Mouse (Mus musculus) midbrain, postnatal 0 days (tissue): Measurements from ENCODE around the gene Ccdc51. TPM values are rescaled to one million over a fixed set of nuclear protein-coding genes. Genes with fewer than 3 reads are reported as not detected.
A peak's percentile ranks its signal among the peaks of the same experiment; 100 is the strongest.

Source experiments
- ATAC-seq: fragments of 200-750 bp; cut with Nextera tagmentation; 2 replicates; pipeline ENCODE4 v1.8.0; 2017; ENCODE audit warnings: moderate number of reproducible peaks, mild to moderate bottlenecking, moderate TSS enrichment, moderate library complexity; ENCODE audit not compliant: low FRiP score
- DNase-seq: peaks from one replicate; pipeline ENCODE4 v3.0.0-alpha.2; 2015; ENCODE audit warnings: low spot score
- H3K27ac ChIP-seq: fragments of 300-500 bp; sonication (generic); 2 replicates; pipeline ENCODE4 v1.5.1; 2014; ENCODE audit warnings: low read depth, mild to moderate bottlenecking, low read length, mixed read lengths
- H3K27me3 ChIP-seq: fragments of 300-500 bp; sonication (generic); 2 replicates; pipeline ENCODE4 v1.6.1; 2014; ENCODE audit warnings: low read length, control low read depth, mixed read lengths; ENCODE audit not compliant: insufficient read depth
- H3K36me3 ChIP-seq: fragments of 300-500 bp; sonication (generic); 2 replicates; pipeline ENCODE4 v1.6.1; 2014; ENCODE audit warnings: low read length, control low read depth, mixed read lengths; ENCODE audit not compliant: insufficient read depth
- H3K4me1 ChIP-seq: fragments of 300-500 bp; sonication (generic); 2 replicates; pipeline ENCODE4 v1.6.1; 2014; ENCODE audit warnings: mild to moderate bottlenecking, control low read depth, antibody characterized with exemption, low read length, mixed read lengths; ENCODE audit not compliant: insufficient read depth
- H3K4me2 ChIP-seq: fragments of 300-500 bp; sonication (generic); 2 replicates; pipeline ENCODE4 v1.6.1; 2014; ENCODE audit warnings: low read depth, mild to moderate bottlenecking, low read length, mixed read lengths; ENCODE audit not compliant: poor library complexity, severe bottlenecking
- H3K4me3 ChIP-seq: fragments of 300-500 bp; sonication (generic); 2 replicates; pipeline ENCODE4 v1.5.1; 2014; ENCODE audit warnings: low read depth, mild to moderate bottlenecking, low read length, moderate library complexity
- H3K9ac ChIP-seq: fragments of 300-500 bp; sonication (generic); replicated peaks from 2 replicates; pipeline ENCODE4 v1.6.1; 2014; ENCODE audit warnings: mild to moderate bottlenecking, low read length, moderate library complexity, mixed read lengths; ENCODE audit not compliant: poor library complexity, severe bottlenecking
- H3K9me3 ChIP-seq: fragments of 300-500 bp; sonication (generic); 2 replicates; pipeline ENCODE4 v1.6.1; 2016; ENCODE audit warnings: low read length, control low read depth
- CTCF ChIP-seq: IDR thresholded peaks from 2 replicates; pipeline ENCODE4 v1.5.1; 2016; ENCODE audit warnings: antibody characterized with exemption, mild to moderate bottlenecking
- WGBS: fragments of 180-500 bp; shearing (Covaris S2); extraction: QIAGEN DNeasy Blood & Tissue Kit; methylation state at CpG from one replicate; pipeline ENCODE4 v1.1.7; 2014; 5-methylcytosine and 5-hydroxymethylcytosine counted together
- polyA plus RNA-seq: library from polyadenylated mRNA; unstranded; fragments of >200 nt; fragmentation: Nextera tagmentation; extraction: Ambion mirVana; gene quantifications from 2 replicates; pipeline ENCODE4 v1.2.1, GENCODE M21; 2015
- total RNA-seq: library from RNA; depleted of rRNA; stranded (reverse); fragments of >200 nt; gene quantifications from 2 replicates; pipeline ENCODE4 v1.2.3, GENCODE M21; 2014

Gene Ccdc51
- total and polyA plus RNA-seq, 2 experiments from 2014 or later, result 4.8 to 6.9 TPM

- H3K9ac ChIP-seq, result no peak overlapping the region
- ATAC-seq (no peak), DNase-seq (peak; percentile 65)
- H3K27ac ChIP-seq, result no peak overlapping the region
- peaks cover 9% of the 10 kb centered on the region for H3K36me3 ChIP-seq
- H3K4me1 ChIP-seq, result no peaks in the 10 kb centered on the region
- peak; percentile 79 for TF ChIP-seq CTCF
- no peaks in the 10 kb centered on the region for H3K9me3 ChIP-seq
- no peak overlapping the region for H3K4me3 ChIP-seq
- no peak overlapping the region for H3K4me2 ChIP-seq
- no peaks in the 10 kb centered on the region for H3K27me3 ChIP-seq
- WGBS, result 46% methylated on average over 2 of the region's 2 CpGs
Measured at GRCm38 (mm10) chr9:109122553-109123085, 40.3 kb downstream of the Ccdc51 start.

GRCm38 (mm10) chr9:109123266-109123665 is 41.0 kb downstream of the Ccdc51 start:
- H3K9ac ChIP-seq, result no peak overlapping the region
- no peak overlapping the region for H3K4me3 ChIP-seq
- 52% methylated on average over 6 of the region's 6 CpGs for WGBS
- no peak overlapping the region for H3K27ac ChIP-seq
- no peaks in the 10 kb centered on the region for H3K9me3 ChIP-seq
- no peaks in the 10 kb centered on the region for H3K27me3 ChIP-seq
- H3K36me3 ChIP-seq, result peaks cover 3% of the 10 kb centered on the region; the same call in 1 of the 2 replicates
- ATAC-seq, result no peak
- H3K4me2 ChIP-seq, result no peak overlapping the region
- no peak for TF ChIP-seq CTCF
- DNase-seq, result peak; percentile 20
- no peaks in the 10 kb centered on the region for H3K4me1 ChIP-seq

- H3K27me3 ChIP-seq, result no peaks in the 10 kb centered on the region
- ATAC-seq, result no peak
- WGBS, result 88% methylated on average over 3 of the region's 3 CpGs
Measured at GRCm38 (mm10) chr9:109124164-109124563, 41.9 kb downstream of the Ccdc51 start.

GRCm38 (mm10) chr9:109125043-109125442 is 42.8 kb downstream of the Ccdc51 start:
- H3K9me3 ChIP-seq, result no peaks in the 10 kb centered on the region
- no peak overlapping the region for H3K27ac ChIP-seq
- DNase-seq, result no peak
- no peak overlapping the region for H3K9ac ChIP-seq
- no peak overlapping the region for H3K4me3 ChIP-seq
- no peak overlapping the region for H3K4me2 ChIP-seq
- no peaks in the 10 kb centered on the region for H3K27me3 ChIP-seq
- no peaks in the 10 kb centered on the region for H3K36me3 ChIP-seq
- WGBS, result 83% methylated on average over 2 of the region's 2 CpGs
- H3K4me1 ChIP-seq, result no peaks in the 10 kb centered on the region
- no peak for TF ChIP-seq CTCF
- no peak for ATAC-seq

More at GRCm38 (mm10) chr9:109124164-109124563, 41.9 kb downstream of the Ccdc51 start:
- no peak for DNase-seq
- TF ChIP-seq CTCF, result no peak
- no peaks in the 10 kb centered on the region for H3K4me1 ChIP-seq
- H3K4me2 ChIP-seq, result no peak overlapping the region
- H3K4me3 ChIP-seq, result no peak overlapping the region
- H3K9ac ChIP-seq, result no peak overlapping the region
- no peaks in the 10 kb centered on the region for H3K9me3 ChIP-seq
- no peak overlapping the region for H3K27ac ChIP-seq
- H3K36me3 ChIP-seq, result no peaks in the 10 kb centered on the region; the same call in 1 of the 2 replicates

GRCm38 (mm10) chr9:109125481-109125880 is 43.2 kb downstream of the Ccdc51 start:
- ATAC-seq (no peak), DNase-seq (no peak)
- no peak overlapping the region for H3K4me2 ChIP-seq
- H3K4me1 ChIP-seq, result no peaks in the 10 kb centered on the region
- H3K9me3 ChIP-seq, result no peaks in the 10 kb centered on the region
- no peak overlapping the region for H3K4me3 ChIP-seq
- no peaks in the 10 kb centered on the region for H3K27me3 ChIP-seq
- H3K36me3 ChIP-seq, result no peaks in the 10 kb centered on the region
- H3K9ac ChIP-seq, result no peak overlapping the region
- 76% methylated on average over 3 of the region's 3 CpGs for WGBS
- no peak for TF ChIP-seq CTCF
- no peak overlapping the region for H3K27ac ChIP-seq

- Histone ChIP-seq H3K27ac (no peak overlapping the region), H3K4me2 (no peak overlapping the region), H3K9ac (no peak overlapping the region), H3K9me3 (no peaks in the 10 kb centered on the region), H3K27me3 (no peaks in the 10 kb centered on the region), H3K36me3 (no peaks in the 10 kb centered on the region), H3K4me3 (no peak overlapping the region), H3K4me1 (no peaks in the 10 kb centered on the region)
- TF ChIP-seq CTCF, result no peak
- WGBS, result 84% methylated on average over 4 of the region's 4 CpGs
- DNase-seq (no peak), ATAC-seq (no peak)
Measured at GRCm38 (mm10) chr9:109127076-109127475, 44.8 kb downstream of the Ccdc51 start.
